Comparison of ENCODE assay signal across 17 mouse cellular contexts in genomic region chr1:121092870-121093269, GRCm38 (mm10).
"Had no signal": no experiment of that assay in that cellular context is flagged by ENCODE, and none has a peak within 500 bp of the region (broad histone marks: within the 10 kb centered on the region; RNA-seq: fewer than 3 reads in every experiment).

No protein-coding gene starts in this region.

- H3K9ac ChIP-seq: kidney, embryonic 15.5 days; limb, embryonic 15.5 days; lung, embryonic 14.5 days; neural tube, embryonic 13.5 days had no signal

- H3K36me3 ChIP-seq: kidney, embryonic 15.5 days; limb, embryonic 15.5 days; neural tube, embryonic 13.5 days had no signal

- H3K4me3 ChIP-seq: kidney, embryonic 15.5 days; left cerebral cortex, adult 2 months; limb, embryonic 15.5 days; midbrain, embryonic 10.5 days; neural tube, embryonic 13.5 days had no signal

- ATAC-seq: intestine, embryonic 16.5 days had no signal

- DNase-seq: kidney, adult 2 months; kidney, postnatal 25 days; lung, embryonic 14.5 days; lung, postnatal 10 days; lung, postnatal 4 days; midbrain, embryonic 14.5 days; retina, postnatal 1 day; right cerebral cortex, postnatal 4 days; spleen, adult 18-20 months; thymus, adult 2 months; thymus, postnatal 36 days had no signal

- H3K27ac ChIP-seq: kidney, embryonic 15.5 days; left cerebral cortex, adult 2 months; limb, embryonic 15.5 days; midbrain, embryonic 10.5 days; neural tube, embryonic 13.5 days had no signal

- H3K27me3 ChIP-seq: limb, embryonic 15.5 days had no signal

- H3K4me2 ChIP-seq: kidney, embryonic 15.5 days; limb, embryonic 15.5 days; lung, embryonic 14.5 days; neural tube, embryonic 13.5 days had no signal

- H3K9me3 ChIP-seq: kidney, embryonic 15.5 days; limb, embryonic 15.5 days had no signal
